Mouse (Mus musculus) bone marrow, adult 2 months (tissue): Measurements from ENCODE around the gene Ldhal6b.

Experiments used
- CTCF ChIP-seq: fragments of 200-500 bp; IDR thresholded peaks from 2 replicates; pipeline ENCODE4 v1.5.1; 2011; ENCODE audit warnings: low read length, control low read depth; ENCODE audit not compliant: control insufficient read depth, insufficient read depth
- POLR2A ChIP-seq: fragments of 200-500 bp; IDR thresholded peaks from 2 replicates; pipeline ENCODE4 v1.6.1; 2011; ENCODE audit warnings: low read depth, mild to moderate bottlenecking, control low read depth, low read length, borderline replicate concordance; ENCODE audit not compliant: control insufficient read depth

- TF ChIP-seq CTCF (no peak), POLR2A (no peak)
Measured at GRCm38 (mm10) chr17:5377930-5378310, 40.6 kb downstream of the Ldhal6b start.
